Mouse (Mus musculus) MEL (cell line): ENCODE results near the gene Faap100.

Experiments
- CTCF ChIP-seq, 3 experiments: IDR thresholded peaks in 2 of 3; conservative IDR thresholded peaks in 1 of 3; 2 replicates each; pipeline ENCODE4 v1.5.1; 2011 to 2012; ENCODE audit warnings: low read length in 3 of 3, low read depth in 2 of 3, mild to moderate bottlenecking in 2 of 3, improper control_type of control experiment in 1 of 3, inconsistent platforms in 1 of 3, mixed read lengths in 1 of 3, moderate library complexity in 1 of 3; ENCODE audit not compliant: control insufficient read depth in 1 of 3, insufficient read depth in 1 of 3, poor library complexity in 1 of 3, severe bottlenecking in 1 of 3
- GABPA ChIP-seq: IDR thresholded peaks from 2 replicates; pipeline ENCODE4 v1.6.1; 2012; ENCODE audit warnings: low read depth, mild to moderate bottlenecking, inconsistent platforms, low read length, improper control_type of control experiment, moderate library complexity
- MYB ChIP-seq: IDR thresholded peaks from 2 replicates; pipeline ENCODE4 v1.6.1; 2011; ENCODE audit warnings: mild to moderate bottlenecking, low read depth, low read length, improper control_type of control experiment
- POLR2A ChIP-seq, 2 experiments: IDR thresholded peaks; 2 replicates each; pipeline ENCODE4 v1.6.1; 2011 to 2012; ENCODE audit warnings: low read length in 2 of 2, mild to moderate bottlenecking in 2 of 2, control low read depth in 1 of 2, improper control_type of control experiment in 1 of 2, low read depth in 1 of 2, moderate library complexity in 1 of 2; ENCODE audit not compliant: control insufficient read depth in 1 of 2, insufficient read depth in 1 of 2, poor library complexity in 1 of 2
- RAD21 ChIP-seq: IDR thresholded peaks from 2 replicates; pipeline ENCODE4 v1.6.1; 2011; ENCODE audit warnings: mild to moderate bottlenecking, low read depth, low read length, improper control_type of control experiment
- USF1 ChIP-seq: IDR thresholded peaks from 2 replicates; pipeline ENCODE4 v1.6.1; 2014; ENCODE audit warnings: low read depth, mild to moderate bottlenecking, inconsistent platforms, low read length, improper control_type of control experiment, moderate library complexity

- TF ChIP-seq USF1, result no peak
- TF ChIP-seq POLR2A (IDR thresholded peaks at IDR 0.05; ENCODE audit: control insufficient read depth in 1 of 2, insufficient read depth in 1 of 2, low read depth in 1 of 2, low read length in 2 of 2, poor library complexity in 1 of 2), result no peak
- TF ChIP-seq CTCF (IDR thresholded peaks at IDR 0.05 in 2 of 3, conservative IDR thresholded peaks at IDR 0.05 in 1 of 3; ENCODE audit: control insufficient read depth in 1 of 3, insufficient read depth in 1 of 3, low read depth in 2 of 3, low read length in 3 of 3, poor library complexity in 1 of 3, severe bottlenecking in 1 of 3), result peak in 2 of 3 experiments; percentile 44 to 55; a peak in 4 of 6 replicates
- no peak for TF ChIP-seq MYB
- TF ChIP-seq RAD21, result peak; percentile 46
- TF ChIP-seq GABPA, result no peak
Measured at GRCm38 (mm10) chr11:120337447-120337846, 41.1 kb downstream of the Faap100 start.
